Mouse (Mus musculus): Measurements from ENCODE around the gene Ripply3. TPM values are rescaled to one million over a fixed set of nuclear protein-coding genes. Genes with fewer than 3 reads are reported as not detected.

Ripply3 gene
- polyA plus RNA-seq (2014; fragmentation: Nextera tagmentation; extraction: Ambion mirVana), result 22.7 and 23.9 TPM in 2 replicates

GRCm38 (mm10) chr16:94327781-94328711 lies at the start of gene Ripply3:
TSS of gene Ripply3 (plus strand) at chr16:94328420.
- H3K9ac ChIP-seq, result peak within 1 kb of the TSS; percentile 65
- ATAC-seq (ENCODE audit: insufficient read depth), result peak; percentile 74
- peak within 1 kb of the TSS; percentile 36; the same call in 1 of the 2 replicates for H3K27ac ChIP-seq (ENCODE audit: low read depth)
- peak within 1 kb of the TSS; percentile 43 for H3K4me3 ChIP-seq (ENCODE audit: low read depth, low read length)
- no peaks in the 10 kb centered on the region for H3K4me1 ChIP-seq (ENCODE audit: insufficient read depth)
- H3K4me2 ChIP-seq, result peak within 1 kb of the TSS; percentile 68
- peak; percentile 65 for DNase-seq
- no peaks in the 10 kb centered on the region for H3K36me3 ChIP-seq (ENCODE audit: insufficient read depth)
- no peaks in the 10 kb centered on the region for H3K9me3 ChIP-seq (ENCODE audit: low read depth, low read length)
- WGBS, result 1% methylated on average over 63 of the region's 63 CpGs
- peaks cover 26% of the 10 kb centered on the region for H3K27me3 ChIP-seq (ENCODE audit: insufficient read depth, low read length)
- no peak for TF ChIP-seq CTCF (IDR thresholded peaks at IDR 0.05; ENCODE audit: low read depth)

DNA sequence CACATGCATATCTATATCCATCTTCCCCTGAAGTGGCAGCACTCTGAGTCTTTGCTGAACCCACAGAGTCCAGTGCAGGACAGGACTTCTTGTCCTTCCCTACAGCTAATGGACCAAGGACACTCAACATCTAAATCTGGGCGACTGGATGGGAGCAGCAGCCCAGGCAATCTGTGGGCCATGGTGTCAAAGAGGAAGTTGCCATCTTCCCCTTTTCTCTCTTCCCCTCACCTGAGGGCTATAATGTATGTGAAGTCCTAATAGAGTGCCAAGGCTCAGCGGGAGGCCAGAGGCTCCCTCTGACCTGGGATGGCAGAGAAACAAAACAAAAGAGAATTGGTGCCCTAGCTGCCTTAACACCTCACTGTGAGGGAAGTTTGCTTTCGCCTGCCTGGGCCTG lies 44.2 kb upstream of the Ripply3 start:
- Histone ChIP-seq H3K4me3 (ENCODE audit: low read depth, low read length) (no peak overlapping the region), H3K9me3 (ENCODE audit: low read depth, low read length) (no peaks in the 10 kb centered on the region), H3K36me3 (ENCODE audit: insufficient read depth) (no peaks in the 10 kb centered on the region), H3K27ac (ENCODE audit: low read depth) (no peak overlapping the region), H3K9ac (no peak overlapping the region), H3K4me1 (ENCODE audit: insufficient read depth) (0 out of 2 replicates have a peak, but pooled peaks cover under 1% of the 10 kb centered on the region), H3K4me2 (no peak overlapping the region), H3K27me3 (ENCODE audit: insufficient read depth, low read length) (no peaks in the 10 kb centered on the region)
- TF ChIP-seq CTCF (IDR thresholded peaks at IDR 0.05; ENCODE audit: low read depth), result no peak
- DNase-seq, result no peak
- ATAC-seq (ENCODE audit: insufficient read depth), result no peak
- 81% methylated on average over 3 of the region's 3 CpGs for WGBS

DNA sequence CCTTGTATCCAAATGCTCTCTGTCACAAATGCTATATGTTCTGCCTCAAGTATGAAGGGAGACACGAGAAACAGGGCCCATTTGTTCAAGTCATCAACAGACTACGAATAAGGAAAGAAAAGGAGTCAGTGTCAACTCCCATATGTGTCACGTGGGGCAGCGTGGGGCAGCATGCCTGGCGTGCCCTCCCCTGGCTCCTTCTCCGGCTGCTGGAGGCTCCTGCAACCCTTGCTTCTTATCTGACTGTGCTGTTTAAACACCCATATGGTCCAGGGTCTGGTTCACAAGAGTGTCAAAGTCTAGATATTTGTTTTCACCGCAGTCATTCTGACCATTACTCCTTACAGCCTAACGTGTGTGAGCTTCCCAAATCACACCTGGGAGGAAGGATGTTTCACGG lies 40.4 kb upstream of the Ripply3 start:
- Histone ChIP-seq H3K36me3 (ENCODE audit: insufficient read depth) (no peaks in the 10 kb centered on the region), H3K9me3 (ENCODE audit: low read depth, low read length) (no peaks in the 10 kb centered on the region), H3K4me1 (ENCODE audit: insufficient read depth) (0 out of 2 replicates have a peak, but pooled peaks cover 6% of the 10 kb centered on the region), H3K27me3 (ENCODE audit: insufficient read depth, low read length) (no peaks in the 10 kb centered on the region), H3K4me3 (ENCODE audit: low read depth, low read length) (no peak overlapping the region), H3K9ac (no peak overlapping the region), H3K4me2 (no peak overlapping the region), H3K27ac (ENCODE audit: low read depth) (no peak overlapping the region)
- TF ChIP-seq CTCF (IDR thresholded peaks at IDR 0.05; ENCODE audit: low read depth), result no peak
- DNase-seq (no peak), ATAC-seq (ENCODE audit: insufficient read depth) (no peak)
- 52% methylated on average over 9 of the region's 9 CpGs for WGBS

DNA sequence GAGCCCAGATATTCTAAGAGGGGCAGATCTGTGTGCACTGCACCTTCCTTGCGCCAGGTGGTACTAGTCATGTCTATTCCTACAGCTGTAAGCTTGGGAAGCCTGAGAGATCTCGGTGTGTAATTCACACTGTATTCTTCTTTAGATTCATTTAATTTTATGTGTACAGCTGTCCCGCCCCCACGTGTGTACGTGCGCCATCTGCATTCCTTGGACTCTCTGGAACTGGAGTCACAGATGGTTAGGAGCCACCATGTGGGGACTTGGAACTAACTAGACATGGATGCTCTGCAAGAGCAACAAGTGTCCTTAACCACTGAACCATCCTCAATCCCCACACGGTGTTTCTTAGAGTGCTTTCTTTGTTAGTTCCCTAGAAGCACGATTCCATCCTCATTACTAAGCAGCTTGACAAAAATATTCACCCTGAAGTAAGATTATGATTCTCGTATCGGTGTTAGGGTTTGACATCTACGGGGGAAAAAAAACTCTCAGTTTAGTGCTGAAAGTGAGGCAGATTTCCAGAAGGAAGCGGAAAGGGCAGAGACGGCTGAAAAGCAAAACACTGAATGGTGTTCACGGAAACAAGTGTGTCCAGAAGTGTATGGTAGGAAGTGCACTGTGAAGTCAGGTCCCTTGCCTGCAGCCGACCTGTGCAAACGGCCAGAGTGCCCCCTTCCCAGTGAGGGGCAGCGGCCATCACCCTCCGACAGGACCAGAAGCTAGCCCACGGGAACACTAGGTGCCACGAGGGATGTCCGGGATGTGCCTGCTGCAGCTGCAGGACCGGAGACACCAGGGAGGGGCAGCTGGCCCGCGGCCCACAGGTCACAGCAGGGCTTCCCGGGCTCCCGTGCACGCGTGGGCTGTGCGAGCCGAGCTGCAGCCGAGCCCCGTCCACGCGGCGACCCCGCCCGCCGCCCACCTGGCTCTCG lies 38.8 kb upstream of the Ripply3 start:
- ATAC-seq (ENCODE audit: insufficient read depth) (peak; percentile 60), DNase-seq (peak; percentile 28)
- Histone ChIP-seq H3K9me3 (ENCODE audit: low read depth, low read length) (no peaks in the 10 kb centered on the region), H3K36me3 (ENCODE audit: insufficient read depth) (no peaks in the 10 kb centered on the region), H3K4me1 (ENCODE audit: insufficient read depth) (0 out of 2 replicates have a peak, but pooled peaks cover 6% of the 10 kb centered on the region), H3K9ac (peak overlapping the region; percentile 73), H3K27me3 (ENCODE audit: insufficient read depth, low read length) (no peaks in the 10 kb centered on the region), H3K4me3 (ENCODE audit: low read depth, low read length) (peak overlapping the region; percentile 85), H3K27ac (ENCODE audit: low read depth) (peak overlapping the region; percentile 33; the same call in 1 of the 2 replicates), H3K4me2 (peak overlapping the region; percentile 98)
- 0 out of 2 replicates have a peak, but pooled peaks have one; percentile 14 for TF ChIP-seq CTCF (IDR thresholded peaks at IDR 0.05; ENCODE audit: low read depth)
- WGBS, result 10% methylated on average over 38 of the region's 39 CpGs

- peak overlapping the region; percentile 33; the same call in 1 of the 2 replicates for H3K27ac ChIP-seq (ENCODE audit: low read depth)
- DNase-seq (peak; percentile 90), ATAC-seq (ENCODE audit: insufficient read depth) (peak; percentile 97)
- no peaks in the 10 kb centered on the region for H3K36me3 ChIP-seq (ENCODE audit: insufficient read depth)
- H3K9ac ChIP-seq, result peak overlapping the region; percentile 73
- H3K9me3 ChIP-seq (ENCODE audit: low read depth, low read length), result no peaks in the 10 kb centered on the region
- H3K4me3 ChIP-seq (ENCODE audit: low read depth, low read length), result peak overlapping the region; percentile 85
- no peaks in the 10 kb centered on the region for H3K27me3 ChIP-seq (ENCODE audit: insufficient read depth, low read length)
- 5% methylated on average over 44 of the region's 52 CpGs for WGBS
- H3K4me1 ChIP-seq (ENCODE audit: insufficient read depth), result 0 out of 2 replicates have a peak, but pooled peaks cover 6% of the 10 kb centered on the region
- peak overlapping the region; percentile 98 for H3K4me2 ChIP-seq
- no peak for TF ChIP-seq CTCF (IDR thresholded peaks at IDR 0.05; ENCODE audit: low read depth)
Measured at GRCm38 (mm10) chr16:94290073-94290999, 37.9 kb upstream of the Ripply3 start.

GRCm38 (mm10) chr16:94291141-94291540 lies 37.1 kb upstream of the Ripply3 start:
- no peak overlapping the region for H3K4me3 ChIP-seq (ENCODE audit: low read depth, low read length)
- 83% methylated on average over 4 of the region's 4 CpGs for WGBS
- no peak overlapping the region for H3K9ac ChIP-seq
- DNase-seq (no peak), ATAC-seq (ENCODE audit: insufficient read depth) (no peak)
- H3K27ac ChIP-seq (ENCODE audit: low read depth), result no peak overlapping the region
- H3K4me2 ChIP-seq, result no peak overlapping the region
- TF ChIP-seq CTCF (IDR thresholded peaks at IDR 0.05; ENCODE audit: low read depth), result no peak
- H3K36me3 ChIP-seq (ENCODE audit: insufficient read depth), result no peaks in the 10 kb centered on the region
- H3K27me3 ChIP-seq (ENCODE audit: insufficient read depth, low read length), result no peaks in the 10 kb centered on the region
- H3K9me3 ChIP-seq (ENCODE audit: low read depth, low read length), result no peaks in the 10 kb centered on the region
- H3K4me1 ChIP-seq (ENCODE audit: insufficient read depth), result 0 out of 2 replicates have a peak, but pooled peaks cover 6% of the 10 kb centered on the region
